Mouse (Mus musculus): Measurements from ENCODE around the gene Vmn1r60. TPM values are rescaled to one million over a fixed set of nuclear protein-coding genes. Genes with fewer than 3 reads are reported as not detected.
"Not testable (repeated sequence)": the region's sequence is repeated elsewhere in the genome, so short reads cannot be mapped to it uniquely, and the experiment has no call there.

Vmn1r60 gene
- polyA plus RNA-seq (2016; fragmentation: Nextera tagmentation; extraction: Ambion mirVana): not detected in 2 replicates

DNA sequence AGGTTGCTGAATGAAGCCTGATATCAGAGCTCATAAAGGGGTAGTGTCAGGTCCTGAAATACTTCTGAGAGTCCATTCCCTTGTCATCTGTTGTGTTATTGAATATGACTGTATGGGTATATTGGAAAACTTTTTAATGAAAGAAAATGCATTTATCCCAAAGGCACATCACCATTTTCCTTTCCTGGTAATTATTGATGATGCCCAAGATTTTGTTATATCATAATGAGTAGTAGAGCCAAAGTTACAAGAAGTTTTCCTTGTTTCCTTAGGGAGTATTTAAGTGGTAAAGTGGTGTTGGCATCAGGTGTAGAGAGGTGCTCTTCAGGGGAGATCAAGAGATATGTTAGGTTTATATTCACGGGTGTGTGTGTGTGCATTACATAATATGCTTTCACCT is at the start of gene Vmn1r60:
Gene Vmn1r60, minus strand, starts transcription at position 101 of the 400 bp plus-strand sequence.
- H3K36me3 ChIP-seq; H3K27me3 ChIP-seq (replicated peaks); H3K27ac ChIP-seq (ENCODE audit: poor library complexity, severe bottlenecking); ATAC-seq (ENCODE audit: insufficient number of reproducible peaks, low FRiP score); H3K4me2 ChIP-seq; H3K4me1 ChIP-seq (replicated peaks); H3K4me3 ChIP-seq; H3K9ac ChIP-seq; H3K9me3 ChIP-seq (replicated peaks): not testable (repeated sequence)
- 61% methylated on average over 1 of the region's 1 CpGs for WGBS

DNA sequence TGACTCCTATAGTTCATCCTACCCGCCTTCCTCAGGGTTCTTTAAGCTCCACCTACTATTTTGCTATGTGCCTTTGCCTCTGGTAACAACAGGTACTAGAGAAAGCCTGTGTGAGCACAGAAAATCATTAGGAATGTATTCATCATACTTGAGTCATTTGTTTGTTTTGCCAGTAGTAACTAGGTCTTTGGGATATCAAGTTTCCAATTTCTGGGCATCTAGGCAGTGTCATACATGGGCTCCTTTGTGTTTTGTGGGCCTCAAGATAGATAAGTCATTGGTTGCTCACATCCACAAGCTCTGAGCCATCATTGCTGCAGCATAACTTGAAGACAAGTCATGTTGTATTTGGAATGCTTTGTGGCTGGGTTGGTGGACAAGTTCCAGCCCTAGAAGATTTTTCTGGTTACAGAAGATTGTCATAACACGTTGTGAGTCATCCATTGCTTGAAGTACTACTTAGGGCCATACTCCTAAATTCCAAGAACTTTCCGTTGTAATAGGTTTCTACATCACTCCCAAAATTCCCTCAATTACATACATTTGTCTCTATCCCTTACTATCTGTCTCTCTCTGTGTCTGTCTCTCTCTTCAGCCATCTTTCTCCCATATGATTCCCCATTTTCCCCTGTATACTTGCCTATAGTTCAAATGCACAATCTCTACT is 6.2 kb downstream of the Vmn1r60 start:
- not testable (repeated sequence) for ATAC-seq (ENCODE audit: insufficient number of reproducible peaks, low FRiP score); H3K4me3 ChIP-seq; H3K27ac ChIP-seq (ENCODE audit: poor library complexity, severe bottlenecking); H3K4me2 ChIP-seq; H3K27me3 ChIP-seq (replicated peaks); H3K4me1 ChIP-seq (replicated peaks); H3K9ac ChIP-seq; H3K36me3 ChIP-seq
- WGBS: 53% methylated on average over 3 of the region's 3 CpGs
- peaks cover 11% of the 10 kb centered on the region; the same call in 1 of the 2 replicates for H3K9me3 ChIP-seq (replicated peaks)

GRCm38 (mm10) chr7:5493856-5494255 is 53.3 kb downstream of the Vmn1r60 start, which contains the start of gene Vmn2r28:
TSS of gene Vmn2r28 (minus strand) at chr7:5493956.
- not testable (repeated sequence) for H3K4me1 ChIP-seq (replicated peaks); H3K27ac ChIP-seq (ENCODE audit: poor library complexity, severe bottlenecking); H3K27me3 ChIP-seq (replicated peaks); H3K36me3 ChIP-seq; H3K9me3 ChIP-seq (replicated peaks); H3K4me2 ChIP-seq; H3K4me3 ChIP-seq; ATAC-seq (ENCODE audit: insufficient number of reproducible peaks, low FRiP score); H3K9ac ChIP-seq

Other genes starting within 250 kb of the Vmn1r60 start
- not detected in 2 replicates for gene Gm5065, start 196.8 kb downstream of the Vmn1r60 start, polyA plus RNA-seq (2016; fragmentation: Nextera tagmentation; extraction: Ambion mirVana)
- gene Nlrp2, start 196.3 kb downstream of the Vmn1r60 start, polyA plus RNA-seq (2016; fragmentation: Nextera tagmentation; extraction: Ambion mirVana): not detected in 2 replicates
- gene Vmn1r58, start 133.9 kb downstream of the Vmn1r60 start, polyA plus RNA-seq (2016; fragmentation: Nextera tagmentation; extraction: Ambion mirVana): not detected in 2 replicates
- gene Vmn1r59, start 90.5 kb downstream of the Vmn1r60 start, polyA plus RNA-seq (2016; fragmentation: Nextera tagmentation; extraction: Ambion mirVana): not detected in 2 replicates
- not detected in 2 replicates for gene Vmn2r28, start 53.4 kb downstream of the Vmn1r60 start, polyA plus RNA-seq (2016; fragmentation: Nextera tagmentation; extraction: Ambion mirVana)
- not detected in 2 replicates for gene Vmn1r61, start 66.0 kb upstream of the Vmn1r60 start, polyA plus RNA-seq (2016; fragmentation: Nextera tagmentation; extraction: Ambion mirVana)
- gene Vmn1r62, start 126.3 kb upstream of the Vmn1r60 start, polyA plus RNA-seq (2016; fragmentation: Nextera tagmentation; extraction: Ambion mirVana): not detected in 2 replicates

Measured in heart, embryonic 12.5 days (tissue).